In genomic region chr5:121592064-121592815, GRCm38 (mm10) we compare ENCODE assay signal across 9 mouse cellular contexts. TPM values are rescaled to one million over a fixed set of nuclear protein-coding genes. Genes with fewer than 3 reads are reported as not detected.
DNase-seq lines count a peak whose midpoint lies in the region; ATAC-seq and TF ChIP-seq lines count a peak whose summit lies in the region.
"Had no signal": no experiment of that assay in that cellular context is flagged by ENCODE, and none has a peak within 500 bp of the region (broad histone marks: within the 10 kb centered on the region; RNA-seq: fewer than 3 reads in every experiment).

No protein-coding gene starts in this region.

- H3K4me1 ChIP-seq in heart, postnatal 0 days (ENCODE audit: control insufficient read depth, insufficient read depth) = peaks cover 18% of the 10 kb centered on the region

- H3K4me2 ChIP-seq in heart, postnatal 0 days (ENCODE audit: low read depth, low read length) = peak overlapping the region; percentile 90

- no peaks in the 10 kb centered on the region for H3K9me3 ChIP-seq in heart, postnatal 0 days (replicated peaks; ENCODE audit: control insufficient read depth, low read length)

- peak overlapping the region; percentile 92 for H3K27ac ChIP-seq in gastrocnemius, adult 2 months
- no peak overlapping the region for H3K27ac ChIP-seq in heart, postnatal 0 days (ENCODE audit: low read depth)

- H3K9ac ChIP-seq in heart, postnatal 0 days (replicated peaks; ENCODE audit: low read depth, low read length) = no peak overlapping the region; the same call in 1 of the 2 replicates

- ATAC-seq in heart, postnatal 0 days (ENCODE audit: insufficient read depth, low read depth) = no peak
- no peak for ATAC-seq in monocyte, adult 5-6 weeks (replicated peaks; ENCODE audit: insufficient number of reproducible peaks, low FRiP score, low TSS enrichment, poor library complexity, severe bottlenecking)

- 59% methylated on average over 11 of the region's 11 CpGs for WGBS in heart, postnatal 0 days

- TF ChIP-seq EP300 in heart, postnatal 0 days (IDR thresholded peaks at IDR 0.05; ENCODE audit: low read depth) = no peak

- peak overlapping the region; percentile 98 for H3K4me3 ChIP-seq in gastrocnemius, adult 2 months
- H3K4me3 ChIP-seq in heart, postnatal 0 days (ENCODE audit: low read depth, low read length) = peak overlapping the region; percentile 65

- no peak for DNase-seq in gastrocnemius, adult 2 months
- DNase-seq in gastrocnemius, postnatal 4 days (ENCODE audit: low spot score in 2 of 2) = no peak
- peak; percentile 22 for DNase-seq in adipocyte (ENCODE audit: low spot score)
- DNase-seq in heart, postnatal 0 days (ENCODE audit: low spot score) = no peak
- DNase-seq in lung, postnatal 25 days (ENCODE audit: low spot score) = peak; percentile 36
- DNase-seq in layer of hippocampus, adult 9-11 months = no peak
- no peak for DNase-seq in gastrocnemius, adult 8-10 months (ENCODE audit: low spot score in 2 of 2)

- intact Hi-C loops in gastrocnemius, adult 2 months (cut with DNase I) = no loop called here

- H3K36me3 ChIP-seq in heart, postnatal 0 days (replicated peaks; ENCODE audit: control insufficient read depth, insufficient read depth, low read length) = no peaks in the 10 kb centered on the region

- H3K27me3 ChIP-seq in heart, postnatal 0 days (ENCODE audit: control insufficient read depth, insufficient read depth, low read length) = no peaks in the 10 kb centered on the region; the same call in 1 of the 2 replicates

- TF ChIP-seq CTCF in gastrocnemius, adult 2 months (IDR thresholded peaks at IDR 0.05) = no peak
- TF ChIP-seq CTCF in heart, postnatal 0 days (IDR thresholded peaks at IDR 0.05; ENCODE audit: low read depth) = no peak

RNA-seq across cellular contexts. Expression of gene Aldh2, which starts 1.4 kb away (rescaled TPM):
- 100 to 1,000 TPM; 116 to 287 TPM for total RNA-seq in gastrocnemius, adult 2 months (2021)
- 100 to 1,000 TPM; 140 to 143 TPM for total RNA-seq in gastrocnemius, postnatal 4 days (2021)
- total RNA-seq in heart, postnatal 0 days (2014; rRNA removed; ENCODE audit: low replicate concordance) = 101 and 114 TPM in 2 replicates
- polyA plus RNA-seq in heart, postnatal 0 days (2015; fragmentation: Nextera tagmentation; extraction: Ambion mirVana) = 126 and 127 TPM in 2 replicates
- total RNA-seq in monocyte, adult 5-6 weeks (2017) = 233 to 306 TPM (median 259 TPM) in 3 replicates
- total RNA-seq in gastrocnemius, adult 8-10 months (2022) = 100 to 1,000 TPM; 112 to 210 (median 157) TPM

RNA-seq across cellular contexts. Expression of gene Acad12, which starts 26.5 kb away (rescaled TPM):
- 10 to 100 TPM; 23.3 to 34.5 TPM for total RNA-seq in gastrocnemius, adult 2 months (2021)
- total RNA-seq in gastrocnemius, postnatal 4 days (2021) = 10 to 100 TPM; 10.6 to 11.5 TPM
- total RNA-seq in heart, postnatal 0 days (2014; rRNA removed; ENCODE audit: low replicate concordance) = 12.3 and 17.3 TPM in 2 replicates
- polyA plus RNA-seq in heart, postnatal 0 days (2015; fragmentation: Nextera tagmentation; extraction: Ambion mirVana) = 6.9 and 8.8 TPM in 2 replicates
- 0.10 to 6.7 TPM (median 0.96 TPM) in 3 replicates for total RNA-seq in monocyte, adult 5-6 weeks (2017)
- 10 to 100 TPM; 23.7 to 31.0 (median 28.0) TPM for total RNA-seq in gastrocnemius, adult 8-10 months (2022)

RNA-seq across cellular contexts. Expression of gene Mapkapk5, which starts 46.5 kb away (rescaled TPM):
- total RNA-seq in gastrocnemius, adult 2 months (2021) = 100 to 1,000 TPM; 100 to 131 TPM
- 10 to 100 TPM; 79.0 to 81.4 TPM for total RNA-seq in gastrocnemius, postnatal 4 days (2021)
- total RNA-seq in heart, postnatal 0 days (2014; rRNA removed; ENCODE audit: low replicate concordance) = 61.7 and 65.2 TPM in 2 replicates
- 30.6 and 31.0 TPM in 2 replicates for polyA plus RNA-seq in heart, postnatal 0 days (2015; fragmentation: Nextera tagmentation; extraction: Ambion mirVana)
- total RNA-seq in monocyte, adult 5-6 weeks (2017) = 129 to 201 TPM (median 159 TPM) in 3 replicates
- 100 to 1,000 TPM; 112 to 152 (median 133) TPM for total RNA-seq in gastrocnemius, adult 8-10 months (2022)

RNA-seq across cellular contexts. Expression of gene Adam1a, which starts 47.0 kb away (rescaled TPM):
- total RNA-seq in gastrocnemius, adult 2 months (2021) = 1 to 10 TPM; 2.0 to 3.0 TPM
- total RNA-seq in gastrocnemius, postnatal 4 days (2021) = 1 to 10 TPM; 4.3 to 5.7 TPM
- 1.5 and 4.1 TPM in 2 replicates for total RNA-seq in heart, postnatal 0 days (2014; rRNA removed; ENCODE audit: low replicate concordance)
- polyA plus RNA-seq in heart, postnatal 0 days (2015; fragmentation: Nextera tagmentation; extraction: Ambion mirVana) = 0.44 and 0.48 TPM in 2 replicates
- 4.0 to 6.5 TPM (median 4.4 TPM) in 3 replicates for total RNA-seq in monocyte, adult 5-6 weeks (2017)
- total RNA-seq in gastrocnemius, adult 8-10 months (2022) = 1 to 10 TPM; 1.1 to 1.9 (median 1.5) TPM

RNA-seq across cellular contexts. Expression of gene Gm42878, which starts 47.0 kb away (rescaled TPM):
- total RNA-seq in gastrocnemius, adult 2 months (2021) = not detected
- not detected for total RNA-seq in gastrocnemius, postnatal 4 days (2021)
- total RNA-seq in heart, postnatal 0 days (2014; rRNA removed; ENCODE audit: low replicate concordance) = 0.11 and 0.15 TPM in 2 replicates
- polyA plus RNA-seq in heart, postnatal 0 days (2015; fragmentation: Nextera tagmentation; extraction: Ambion mirVana) = not detected in 2 replicates
- total RNA-seq in monocyte, adult 5-6 weeks (2017) = not detected in 3 replicates
- total RNA-seq in gastrocnemius, adult 8-10 months (2022) = under 1 TPM in 1 of 4 experiments, not detected in 3; 0.94 TPM
- total RNA-seq: heart, postnatal 10 days had no signal

Comparison
In these comparisons a context has a peak if more than half of its experiments do, and no peak if none do; other contexts are left out.
1. DNase-seq: peak in adipocyte (single experiment) and lung, postnatal 25 days (single experiment); none in gastrocnemius, adult 2 months (single experiment), gastrocnemius, postnatal 4 days (0 of 2), heart, postnatal 0 days (single experiment), layer of hippocampus, adult 9-11 months (single experiment) and gastrocnemius, adult 8-10 months (0 of 2).